Mouse (Mus musculus) ES-CJ7 (cell line): Measurements from ENCODE around the gene Zfp524.

Source experiments
- DNase-seq: peaks from one replicate; pipeline ENCODE4 v3.0.0; 2011; ENCODE audit warnings: low read depth, low spot score

Zfp524 gene

GRCm38 (mm10) chr7:5046112-5046511 lies 31.9 kb downstream of the Zfp524 start:
- DNase-seq: no peak

- DNase-seq: peak; percentile 58
Observed at GRCm38 (mm10) chr7:5047313-5047712, 33.1 kb downstream of the Zfp524 start.

GRCm38 (mm10) chr7:5051193-5052192 lies 37.3 kb downstream of the Zfp524 start, which contains the start of gene Zfp580:
TSS of gene Zfp580 (plus strand) at chr7:5051538.
- peak; percentile 77 for DNase-seq

- DNase-seq: peak; percentile 50
Observed at GRCm38 (mm10) chr7:5052438-5052837, 38.2 kb downstream of the Zfp524 start.

- no peak for DNase-seq
Observed at GRCm38 (mm10) chr7:5052931-5053343, 38.7 kb downstream of the Zfp524 start.

GRCm38 (mm10) chr7:5053456-5054179 lies 39.4 kb downstream of the Zfp524 start:
- DNase-seq: peak; percentile 73

GRCm38 (mm10) chr7:5056651-5057263 lies 42.5 kb downstream of the Zfp524 start:
- no peak for DNase-seq

GRCm38 (mm10) chr7:5057381-5057780 lies 43.2 kb downstream of the Zfp524 start:
- no peak for DNase-seq

- DNase-seq: peak; percentile 71
Observed at GRCm38 (mm10) chr7:5057804-5058203, 43.6 kb downstream of the Zfp524 start.

GRCm38 (mm10) chr7:5058631-5059030 lies 44.4 kb downstream of the Zfp524 start:
- DNase-seq: no peak

GRCm38 (mm10) chr7:5059421-5059820 lies 45.2 kb downstream of the Zfp524 start:
- no peak for DNase-seq

GRCm38 (mm10) chr7:5060239-5060731 lies 46.1 kb downstream of the Zfp524 start:
- DNase-seq: peak; percentile 88

- peak; percentile 99 for DNase-seq
Observed at GRCm38 (mm10) chr7:5060944-5061773, 46.9 kb downstream of the Zfp524 start.

- DNase-seq: peak; percentile 87
Observed at GRCm38 (mm10) chr7:5061774-5062359, 47.7 kb downstream of the Zfp524 start, which contains the start of gene U2af2. TSS of gene U2af2 (plus strand) at chr7:5062143.

- peak; percentile 83 for DNase-seq
Observed at GRCm38 (mm10) chr7:5062360-5063001, 48.3 kb downstream of the Zfp524 start.

- DNase-seq: no peak
Observed at GRCm38 (mm10) chr7:5064886-5065285, 50.7 kb downstream of the Zfp524 start.
